Mouse (Mus musculus) urinary bladder, adult 2 months (tissue): ENCODE results near the gene Ube2o. TPM values are rescaled to one million over a fixed set of nuclear protein-coding genes. Genes with fewer than 3 reads are reported as not detected.
"Not testable (repeated sequence)": the region's sequence is repeated elsewhere in the genome, so short reads cannot be mapped to it uniquely, and the experiment has no call there.

Experiments used
- DNase-seq: peaks from one replicate; pipeline ENCODE4 v3.0.0; 2022; ENCODE audit warnings: low spot score
- polyA plus RNA-seq: library from polyadenylated mRNA; depleted of rRNA; stranded (reverse); fragments of >200 nt; gene quantifications from 2 replicates; pipeline ENCODE4 v1.2.3, GENCODE M21; 2012

Gene Ube2o
- polyA plus RNA-seq, 1 experiment = 18.7 TPM

DNA sequence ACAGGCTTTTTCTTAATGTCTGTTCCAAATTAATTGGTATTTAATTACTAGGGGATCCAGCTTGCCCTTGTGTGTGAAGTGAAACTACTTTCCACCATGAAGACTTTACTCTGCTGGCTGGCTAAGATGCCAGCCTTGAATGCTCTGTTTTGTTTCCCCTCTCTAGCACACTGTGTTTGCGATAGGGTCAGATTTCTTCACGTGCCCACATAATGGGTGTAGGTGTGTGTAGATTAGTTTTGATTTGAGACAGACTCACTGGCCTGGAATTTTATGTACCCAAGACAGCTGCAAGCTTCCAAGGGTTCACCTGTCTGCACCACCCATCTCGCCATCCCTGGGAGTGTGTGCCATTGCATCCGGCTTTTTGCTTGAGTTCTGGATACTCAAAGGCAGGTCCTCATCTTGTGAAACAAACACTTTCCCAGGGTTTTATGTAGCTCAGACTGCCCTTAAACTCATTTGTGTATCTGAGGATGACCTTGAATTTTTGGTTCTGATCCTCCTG, 67.7 kb downstream of the Ube2o start:
- DNase-seq = no peak

- DNase-seq = no peak
These were observed 68.3 kb downstream of the Ube2o start for GRCm38 (mm10) chr11:116512987-116513386.

DNA sequence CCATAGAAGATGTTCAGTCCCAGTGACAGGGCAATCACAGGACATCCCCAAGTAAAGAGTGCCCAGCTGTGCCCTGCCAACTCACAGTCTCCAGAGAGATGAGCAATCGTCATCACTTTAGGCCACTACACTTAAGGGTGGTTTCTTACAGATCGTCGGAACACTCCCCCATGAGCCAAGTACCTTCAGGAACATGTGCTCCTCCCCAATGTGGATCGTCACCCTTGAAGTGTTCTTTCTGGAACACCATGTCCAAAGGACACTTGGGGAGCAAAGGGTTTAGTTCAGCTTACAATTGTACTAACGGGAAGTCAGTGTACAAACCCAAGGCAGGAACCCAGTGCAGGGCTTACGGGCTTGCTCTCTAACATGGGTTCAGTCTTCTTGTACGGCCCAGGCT, 69.1 kb downstream of the Ube2o start:
- no peak for DNase-seq

GRCm38 (mm10) chr11:116511301-116511868, 69.9 kb downstream of the Ube2o start:
- DNase-seq = no peak

DNA sequence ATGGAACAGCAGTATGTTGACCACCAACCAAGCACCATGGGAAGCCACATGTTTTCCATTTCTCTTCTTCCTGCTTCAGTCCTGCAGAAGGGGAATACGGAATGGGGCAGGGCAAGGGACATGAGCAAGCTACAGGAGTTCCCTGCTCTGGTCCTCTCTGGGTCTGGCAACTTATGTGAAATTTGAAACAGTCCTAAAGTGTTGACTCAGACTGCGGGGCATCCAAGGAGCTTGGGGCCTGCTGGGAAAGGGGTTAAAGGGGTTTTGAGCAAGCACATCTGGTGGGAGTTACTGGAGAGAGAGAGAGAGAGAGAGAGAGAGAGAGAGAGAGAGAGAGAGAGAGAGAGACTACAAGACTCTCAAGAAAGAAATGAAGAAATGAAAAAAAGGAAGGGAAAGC, 72.6 kb downstream of the Ube2o start:
- no peak for DNase-seq

DNA sequence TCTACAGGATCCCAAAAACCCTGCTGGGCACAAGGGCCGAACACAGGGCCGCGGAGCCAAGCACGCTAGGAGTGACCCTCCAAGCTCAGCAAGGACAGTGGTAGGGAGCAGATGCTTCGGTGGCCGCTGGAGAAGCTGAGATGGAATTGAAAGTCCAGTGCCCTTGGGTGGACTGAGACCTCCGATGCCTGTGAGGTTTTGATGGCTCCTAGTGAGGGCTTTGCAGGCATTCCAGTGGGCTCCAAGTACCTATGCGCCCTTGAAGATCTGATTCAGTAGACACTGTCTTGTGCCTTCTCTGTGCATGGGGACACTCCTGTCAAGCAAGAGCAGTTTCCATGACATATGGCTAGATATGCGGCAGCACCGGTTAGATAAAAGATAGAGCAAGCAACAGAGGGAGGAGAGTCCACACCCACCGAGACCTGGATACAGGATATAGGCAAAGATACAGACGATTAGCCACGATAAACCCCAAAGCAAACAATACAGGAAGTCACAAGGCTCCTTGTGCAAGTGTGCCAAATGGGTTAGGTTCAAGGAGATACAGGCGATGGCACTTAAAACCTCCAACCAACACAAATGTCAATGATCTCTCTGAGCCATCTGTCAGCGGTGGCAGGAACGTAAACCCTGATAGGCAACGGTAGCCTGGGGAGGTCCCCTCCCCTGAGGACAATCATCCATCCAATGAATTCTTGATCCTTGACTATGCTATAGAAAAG, 74.9 kb downstream of the Ube2o start:
- no peak for DNase-seq

- no peak for DNase-seq
These were observed 75.7 kb downstream of the Ube2o start for GRCm38 (mm10) chr11:116505573-116505972.

- DNase-seq = no peak
These were observed 76.7 kb downstream of the Ube2o start for GRCm38 (mm10) chr11:116504516-116504915.

DNA sequence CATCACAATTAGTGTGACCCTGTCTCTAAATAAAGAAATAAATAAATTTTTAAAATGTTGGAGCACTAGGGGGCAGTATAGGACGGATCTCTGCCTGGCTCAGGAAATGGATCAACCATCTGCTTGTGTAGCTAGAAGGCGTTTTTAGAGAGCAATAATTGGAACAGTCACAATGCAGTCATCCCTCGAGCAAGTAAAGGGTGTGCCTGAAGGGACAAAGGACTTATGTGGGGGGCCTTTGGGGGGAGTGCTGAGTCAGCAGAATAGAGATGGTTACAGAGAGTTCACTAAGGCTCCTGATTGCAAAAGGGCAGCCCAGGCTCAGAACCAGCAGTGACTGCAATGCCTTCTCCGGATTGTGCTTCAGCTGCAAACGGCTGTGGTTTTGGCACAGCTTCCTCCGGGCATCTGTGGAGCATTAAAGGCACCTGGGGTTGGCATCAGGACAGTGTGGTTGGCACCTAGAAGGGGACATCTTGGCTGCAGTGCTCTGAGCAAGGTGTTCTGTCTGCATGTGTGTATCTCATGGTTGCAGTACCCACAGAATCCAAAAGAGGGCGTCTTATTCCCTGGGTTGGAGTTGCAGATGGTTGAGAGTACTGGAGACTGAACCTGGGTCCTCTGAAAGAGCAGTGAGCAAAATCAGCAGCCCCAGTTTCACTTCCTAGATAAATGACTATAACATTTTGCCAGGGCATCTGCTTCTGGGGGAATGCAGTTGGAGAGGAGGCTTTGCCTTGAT, 80.1 kb downstream of the Ube2o start:
- DNase-seq = no peak

DNA sequence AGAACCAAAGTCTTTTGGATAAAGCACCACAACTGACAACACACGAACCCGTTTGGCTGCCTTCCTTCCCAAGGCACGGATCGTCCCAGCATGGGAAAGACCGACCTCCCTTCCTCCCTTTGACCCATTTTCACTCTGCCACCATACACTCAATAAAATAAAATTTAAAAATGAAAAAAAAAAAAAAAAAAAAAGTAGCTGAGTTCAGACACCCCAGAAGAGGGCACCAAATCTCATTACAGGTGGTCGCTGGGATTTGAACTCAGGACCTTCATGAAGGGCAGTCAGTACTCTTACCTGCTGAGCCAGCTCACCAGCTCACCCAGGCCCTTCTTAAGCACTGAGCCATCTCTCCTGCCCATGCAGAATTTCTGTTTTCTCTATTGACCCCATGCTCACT, 82.2 kb downstream of the Ube2o start:
- no peak for DNase-seq

DNA sequence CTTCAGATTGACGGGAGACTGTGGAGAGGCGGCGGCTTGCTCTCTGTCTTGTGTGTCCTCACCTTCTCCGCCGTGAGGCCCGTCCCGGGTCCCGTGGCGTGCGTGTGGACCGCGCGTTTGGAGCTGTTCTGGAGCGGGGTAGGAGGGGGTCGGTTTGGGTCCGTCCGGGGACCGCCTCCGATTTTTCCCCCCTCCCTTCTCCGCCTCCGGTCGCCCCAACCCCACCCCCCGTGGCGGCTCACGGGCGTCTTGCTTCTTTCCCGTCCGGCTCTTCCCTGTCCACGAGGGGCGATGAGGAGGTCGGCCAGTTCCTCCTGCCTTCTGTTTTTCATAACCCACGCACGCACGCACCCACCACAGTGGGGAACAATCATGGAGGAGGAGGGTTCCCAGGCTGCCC, 82.7 kb downstream of the Ube2o start:
- DNase-seq = no peak

- no peak for DNase-seq
These were observed 83.9 kb downstream of the Ube2o start for GRCm38 (mm10) chr11:116497313-116497712.

DNA sequence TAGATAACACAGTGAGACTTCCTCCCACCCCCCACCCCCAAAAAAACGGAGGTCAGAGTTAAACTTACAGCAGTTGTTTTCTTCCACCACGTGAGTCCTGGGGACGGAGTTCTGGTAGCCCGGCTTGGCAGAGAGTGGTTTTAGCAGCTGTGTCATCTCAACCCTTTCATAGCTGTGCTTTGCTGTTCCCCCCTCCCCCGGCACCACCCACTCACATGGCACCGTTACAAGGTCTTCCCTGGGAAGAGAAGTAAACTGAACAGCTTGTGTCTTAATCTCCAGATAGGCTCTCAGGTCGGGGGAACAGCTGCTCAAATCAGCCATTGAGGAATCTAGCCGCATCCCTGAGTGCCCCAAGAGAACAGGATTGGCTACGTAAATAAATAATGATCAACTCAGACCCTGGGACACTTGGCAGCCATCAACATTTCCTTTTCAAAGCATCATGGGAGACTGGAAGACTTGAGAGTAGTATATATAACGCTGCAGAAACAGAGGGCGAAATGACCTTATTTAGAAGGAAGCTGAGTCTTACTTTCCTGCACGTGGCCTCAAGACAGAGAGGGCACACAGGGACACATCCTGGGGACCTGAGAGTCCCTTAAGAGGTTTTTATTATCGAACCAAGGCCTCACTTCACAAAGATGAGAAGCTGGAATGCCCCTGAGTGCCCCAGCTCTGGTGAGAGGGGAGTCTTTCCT, 86.6 kb downstream of the Ube2o start:
- no peak for DNase-seq

GRCm38 (mm10) chr11:116493795-116494252, 87.4 kb downstream of the Ube2o start, which contains the start of gene Prpsap1:
Prpsap1 (minus strand) TSS chr11:116494202.
- no peak for DNase-seq

GRCm38 (mm10) chr11:116493191-116493590, 88.1 kb downstream of the Ube2o start:
- no peak for DNase-seq

DNA sequence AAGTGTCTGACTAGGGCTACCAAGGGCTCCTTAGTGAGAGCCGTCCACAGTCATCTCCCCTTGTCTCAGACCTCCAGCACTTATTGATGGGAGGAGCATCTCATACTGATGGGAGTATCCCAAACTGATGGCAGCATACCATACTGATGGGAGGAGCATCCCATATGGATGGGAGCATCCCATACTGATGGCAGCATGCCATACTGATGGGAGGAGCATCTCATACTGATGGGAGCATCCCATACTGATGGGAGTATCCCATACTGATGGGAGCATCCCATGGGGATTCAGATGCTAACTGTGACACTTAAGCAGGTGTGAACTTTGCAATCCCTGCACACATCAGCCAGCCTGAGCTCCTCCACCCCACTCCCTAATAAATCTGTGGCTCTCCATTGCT, 88.7 kb downstream of the Ube2o start:
- DNase-seq = not testable (repeated sequence)

- DNase-seq = no peak
These were observed 89.9 kb downstream of the Ube2o start for GRCm38 (mm10) chr11:116491338-116491737.

- DNase-seq = peak; percentile 87
These were observed 90.8 kb downstream of the Ube2o start for GRCm38 (mm10) chr11:116490232-116491107.

- no peak for DNase-seq
These were observed 91.4 kb downstream of the Ube2o start for GRCm38 (mm10) chr11:116489771-116490231.

DNA sequence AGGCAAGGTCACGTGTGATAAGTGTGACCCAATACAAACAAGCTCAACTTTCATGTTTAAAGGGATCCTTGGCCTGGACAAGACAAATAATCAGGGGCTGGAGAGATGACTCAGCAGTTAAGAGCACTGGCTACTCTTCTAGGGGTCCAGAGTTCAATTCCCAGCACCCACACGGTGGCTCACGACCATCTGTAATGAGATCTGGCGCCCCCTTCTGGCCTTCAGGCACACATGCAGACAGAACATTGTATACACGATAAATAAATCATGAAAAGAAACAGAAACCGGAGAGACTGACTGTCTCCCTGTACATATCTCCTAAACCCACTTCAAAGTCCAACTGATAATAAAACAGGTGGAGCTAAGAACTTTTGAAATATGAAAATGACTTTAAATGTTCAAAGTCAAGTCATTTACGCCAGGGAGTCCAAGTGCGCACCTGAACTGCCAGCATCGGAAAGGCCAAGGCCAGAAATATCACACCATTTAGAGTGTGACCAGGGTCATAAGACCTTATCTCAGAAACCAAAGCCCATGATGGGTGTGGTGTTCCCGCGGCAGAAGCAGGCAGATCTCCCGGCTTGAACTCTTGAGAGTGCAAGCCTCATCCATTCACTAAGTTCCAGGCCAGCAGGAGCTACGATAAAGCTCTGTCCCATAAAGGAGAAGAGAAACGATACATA, 92.4 kb downstream of the Ube2o start:
- DNase-seq = no peak
